Mouse (Mus musculus): ENCODE measurements around the gene Sgsm1. TPM values are rescaled to one million over a fixed set of nuclear protein-coding genes. Genes with fewer than 3 reads are reported as not detected.
A peak's percentile ranks its signal among the peaks of the same experiment; 100 is the strongest.

The Sgsm1 gene
- polyA plus RNA-seq (2015; fragmentation: Nextera tagmentation; extraction: Ambion mirVana): 0.45 and 0.49 TPM in 2 replicates

DNA sequence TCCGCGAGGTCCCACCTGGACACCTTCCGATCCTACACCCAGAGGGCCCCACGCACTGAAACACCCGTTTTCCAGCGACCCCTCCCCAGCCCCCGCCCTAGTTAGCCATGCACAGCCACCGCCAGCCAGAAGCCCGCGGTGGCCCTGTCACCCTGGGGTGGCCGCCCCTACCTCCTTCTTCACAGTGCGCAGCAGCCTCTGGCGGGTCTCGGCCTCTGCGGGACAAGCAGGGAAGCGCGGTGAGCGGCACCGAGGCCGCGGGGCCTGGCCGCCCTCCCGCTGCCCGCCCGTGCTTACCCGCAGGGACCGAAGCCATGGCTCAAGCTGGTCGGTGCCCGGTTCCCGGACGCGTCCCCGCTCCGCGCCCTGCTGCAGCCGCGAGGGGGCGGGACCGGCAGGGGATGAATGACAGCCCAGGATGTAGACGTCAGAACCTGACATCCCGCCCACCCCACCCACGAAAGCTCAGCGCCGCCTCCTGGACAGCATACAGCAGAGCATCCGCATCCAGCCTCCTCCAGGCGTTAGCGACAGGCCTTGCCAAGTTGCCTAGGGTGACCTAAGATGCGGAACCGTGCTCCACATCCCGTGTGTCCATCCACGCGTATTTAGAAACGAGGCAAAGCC lies at the start of gene Sgsm1:
Gene Sgsm1 (minus strand): TSS at position 410 of the 627 bp plus-strand sequence.
- peak within 1 kb of the TSS; percentile 34; the same call in 1 of the 2 replicates for H3K9ac ChIP-seq (replicated peaks)
- H3K4me3 ChIP-seq (ENCODE audit: low read depth, low read length): peak within 1 kb of the TSS; percentile 44
- H3K4me1 ChIP-seq (ENCODE audit: insufficient read depth): no peaks in the 10 kb centered on the region

DNA sequence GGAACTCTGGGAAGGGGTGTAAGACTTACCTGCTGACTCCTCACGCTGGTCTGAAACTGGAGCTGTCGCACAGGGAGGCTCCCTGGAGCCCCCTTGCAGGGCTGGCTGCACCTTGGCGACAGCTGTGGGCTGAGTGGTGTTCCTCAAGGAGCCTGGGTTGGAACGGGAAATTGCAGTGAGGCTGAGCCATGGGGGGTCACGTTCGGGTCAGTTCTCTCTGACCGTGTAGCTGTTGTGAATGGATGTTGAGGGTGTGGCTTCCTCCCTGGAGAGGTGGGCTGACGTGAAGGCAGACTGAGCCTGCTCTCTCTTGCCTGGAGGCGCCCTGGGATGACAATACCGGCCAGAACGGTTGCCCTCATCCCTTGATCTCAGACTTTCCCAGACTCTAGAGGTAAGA lies 48.2 kb upstream of the Sgsm1 start:
- no peak overlapping the region for H3K9ac ChIP-seq (replicated peaks)
- no peaks in the 10 kb centered on the region for H3K9me3 ChIP-seq (ENCODE audit: low read length)
- no peaks in the 10 kb centered on the region for H3K4me1 ChIP-seq (ENCODE audit: insufficient read depth)
- no peak overlapping the region for H3K4me3 ChIP-seq (ENCODE audit: low read depth, low read length)
- ATAC-seq (no peak), DNase-seq (no peak)
- TF ChIP-seq EP300 (IDR thresholded peaks at IDR 0.05; ENCODE audit: low read depth) (no peak), CTCF (IDR thresholded peaks at IDR 0.05; ENCODE audit: low read depth) (no peak)
- H3K27ac ChIP-seq (ENCODE audit: low read depth): no peak overlapping the region
- no peaks in the 10 kb centered on the region for H3K27me3 ChIP-seq (ENCODE audit: insufficient read depth, low read length)
- H3K36me3 ChIP-seq (replicated peaks; ENCODE audit: insufficient read depth, low read length): no peaks in the 10 kb centered on the region
- H3K4me2 ChIP-seq (ENCODE audit: low read depth, low read length): no peak overlapping the region
- WGBS (ENCODE audit: insufficient replicate concordance): 5% methylated on average over 11 of the region's 11 CpGs

More for the DNA sequence above, at the start of gene Sgsm1:
- peaks cover 31% of the 10 kb centered on the region for H3K27me3 ChIP-seq (ENCODE audit: insufficient read depth, low read length)
- TF ChIP-seq CTCF (IDR thresholded peaks at IDR 0.05; ENCODE audit: low read depth) (peak; percentile 56), EP300 (IDR thresholded peaks at IDR 0.05; ENCODE audit: low read depth) (no peak)
- H3K36me3 ChIP-seq (replicated peaks; ENCODE audit: insufficient read depth, low read length): no peaks in the 10 kb centered on the region
- ATAC-seq (peak; percentile 81), DNase-seq (peak; percentile 81)
- H3K4me2 ChIP-seq (ENCODE audit: low read depth, low read length): peak within 1 kb of the TSS; percentile 73
- no peaks in the 10 kb centered on the region for H3K9me3 ChIP-seq (ENCODE audit: low read length)
- WGBS (ENCODE audit: insufficient replicate concordance): 4% methylated on average over 47 of the region's 53 CpGs
- H3K27ac ChIP-seq (ENCODE audit: low read depth): no peak within 1 kb of the TSS

DNA sequence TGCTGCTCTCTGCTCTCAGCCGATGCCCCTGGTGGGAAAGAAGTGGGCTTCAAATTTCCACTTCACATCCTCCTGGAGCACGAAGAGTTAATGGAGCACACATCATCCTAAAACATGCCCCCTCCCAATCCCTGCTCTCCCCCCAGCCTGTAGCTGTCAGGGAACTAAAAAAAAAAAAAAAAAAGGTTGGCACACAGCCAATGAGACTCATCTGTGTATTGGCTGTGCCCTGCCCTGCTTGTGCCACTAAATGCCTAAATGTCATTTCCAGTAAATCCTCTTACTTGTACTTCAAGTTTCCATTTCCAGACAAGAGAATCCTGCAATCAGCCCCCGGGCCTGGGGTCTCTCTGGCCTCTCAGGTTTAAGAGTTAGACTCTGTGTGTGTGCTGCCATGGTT lies 47.1 kb upstream of the Sgsm1 start:
- Histone ChIP-seq H3K4me3 (ENCODE audit: low read depth, low read length) (no peak overlapping the region), H3K27me3 (ENCODE audit: insufficient read depth, low read length) (peaks cover 7% of the 10 kb centered on the region; the same call in 1 of the 2 replicates), H3K9me3 (ENCODE audit: low read length) (no peaks in the 10 kb centered on the region), H3K27ac (ENCODE audit: low read depth) (no peak overlapping the region), H3K36me3 (replicated peaks; ENCODE audit: insufficient read depth, low read length) (no peaks in the 10 kb centered on the region), H3K9ac (replicated peaks) (no peak overlapping the region), H3K4me1 (ENCODE audit: insufficient read depth) (no peaks in the 10 kb centered on the region), H3K4me2 (ENCODE audit: low read depth, low read length) (no peak overlapping the region)
- no peak for DNase-seq
- no peak for TF ChIP-seq EP300 (IDR thresholded peaks at IDR 0.05; ENCODE audit: low read depth)
- ATAC-seq: no peak
- 60% methylated on average over 3 of the region's 3 CpGs for WGBS (ENCODE audit: insufficient replicate concordance)

DNA sequence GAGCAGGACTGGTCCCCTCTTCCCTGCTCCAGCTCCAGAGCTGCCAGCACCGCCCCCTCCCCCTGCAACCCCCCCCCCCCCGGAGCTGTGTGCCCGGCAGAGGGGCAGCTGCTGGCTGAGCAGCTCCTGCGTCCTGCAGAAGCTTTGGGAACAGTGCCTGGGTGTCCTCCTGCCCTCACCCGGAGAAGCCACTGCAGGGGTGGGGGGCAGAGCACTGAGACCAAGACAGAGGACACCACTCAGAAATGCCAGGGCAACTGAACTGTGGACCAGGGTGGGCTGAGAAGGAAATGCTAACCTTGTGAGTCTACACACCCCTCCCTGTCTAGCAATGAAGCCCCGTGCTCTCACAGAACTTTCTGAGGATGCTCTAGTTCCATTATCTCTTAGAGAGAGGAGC lies 46.6 kb upstream of the Sgsm1 start, which contains the start of gene Aym1:
Gene Aym1 (plus strand): TSS at position 109 of the 400 bp plus-strand sequence.
- Histone ChIP-seq H3K9ac (replicated peaks) (no peak within 1 kb of the TSS), H3K4me2 (ENCODE audit: low read depth, low read length) (no peak within 1 kb of the TSS), H3K27me3 (ENCODE audit: insufficient read depth, low read length) (peaks cover 7% of the 10 kb centered on the region; the same call in 1 of the 2 replicates), H3K4me1 (ENCODE audit: insufficient read depth) (no peaks in the 10 kb centered on the region), H3K36me3 (replicated peaks; ENCODE audit: insufficient read depth, low read length) (no peaks in the 10 kb centered on the region), H3K9me3 (ENCODE audit: low read length) (no peaks in the 10 kb centered on the region), H3K4me3 (ENCODE audit: low read depth, low read length) (no peak within 1 kb of the TSS), H3K27ac (ENCODE audit: low read depth) (no peak within 1 kb of the TSS)
- DNase-seq (no peak), ATAC-seq (no peak)
- no peak for TF ChIP-seq CTCF (IDR thresholded peaks at IDR 0.05; ENCODE audit: low read depth)
- no peak for TF ChIP-seq EP300 (IDR thresholded peaks at IDR 0.05; ENCODE audit: low read depth)
- 44% methylated on average over 4 of the region's 6 CpGs for WGBS (ENCODE audit: insufficient replicate concordance)

DNA sequence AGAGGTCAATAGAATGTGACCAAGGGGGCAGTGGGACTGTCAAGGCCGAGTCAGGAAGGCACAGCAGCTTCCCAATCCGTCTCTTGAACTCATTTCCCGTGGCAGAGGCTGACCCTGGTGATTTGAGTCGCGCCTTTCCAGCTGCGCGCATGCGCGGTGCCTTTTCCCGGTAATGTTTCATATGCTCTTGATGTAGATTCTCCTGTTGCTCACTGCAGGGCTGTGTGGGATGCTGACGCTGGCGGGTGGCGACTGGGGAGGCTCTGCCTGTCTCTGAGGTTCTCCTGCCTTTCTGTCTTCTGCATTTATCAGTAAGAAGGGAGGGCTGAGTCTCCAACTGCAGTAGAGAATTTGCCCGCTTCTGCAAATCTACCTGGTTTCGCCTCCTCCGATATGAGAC lies 43.7 kb upstream of the Sgsm1 start:
- TF ChIP-seq EP300 (IDR thresholded peaks at IDR 0.05; ENCODE audit: low read depth) (no peak), CTCF (IDR thresholded peaks at IDR 0.05; ENCODE audit: low read depth) (no peak)
- H3K27me3 ChIP-seq (ENCODE audit: insufficient read depth, low read length): peaks cover 10% of the 10 kb centered on the region; the same call in 1 of the 2 replicates

GRCm38 (mm10) chr5:113352636-113353035 lies 42.0 kb upstream of the Sgsm1 start:
- WGBS (ENCODE audit: insufficient replicate concordance): 57% methylated on average over 6 of the region's 6 CpGs
- H3K4me1 ChIP-seq (ENCODE audit: insufficient read depth): no peaks in the 10 kb centered on the region
- DNase-seq (no peak), ATAC-seq (no peak)
- H3K36me3 ChIP-seq (replicated peaks; ENCODE audit: insufficient read depth, low read length): no peaks in the 10 kb centered on the region
- H3K27me3 ChIP-seq (ENCODE audit: insufficient read depth, low read length): peaks cover 22% of the 10 kb centered on the region
- H3K9ac ChIP-seq (replicated peaks): no peak overlapping the region
- H3K4me2 ChIP-seq (ENCODE audit: low read depth, low read length): no peak overlapping the region
- no peak overlapping the region for H3K4me3 ChIP-seq (ENCODE audit: low read depth, low read length)
- no peaks in the 10 kb centered on the region for H3K9me3 ChIP-seq (ENCODE audit: low read length)
- no peak for TF ChIP-seq EP300 (IDR thresholded peaks at IDR 0.05; ENCODE audit: low read depth)
- TF ChIP-seq CTCF (IDR thresholded peaks at IDR 0.05; ENCODE audit: low read depth): no peak
- no peak overlapping the region for H3K27ac ChIP-seq (ENCODE audit: low read depth)

More for the DNA sequence above, 43.7 kb upstream of the Sgsm1 start:
- Histone ChIP-seq H3K27ac (ENCODE audit: low read depth) (no peak overlapping the region), H3K36me3 (replicated peaks; ENCODE audit: insufficient read depth, low read length) (no peaks in the 10 kb centered on the region), H3K9me3 (ENCODE audit: low read length) (no peaks in the 10 kb centered on the region), H3K4me3 (ENCODE audit: low read depth, low read length) (no peak overlapping the region), H3K9ac (replicated peaks) (no peak overlapping the region), H3K4me2 (ENCODE audit: low read depth, low read length) (no peak overlapping the region), H3K4me1 (ENCODE audit: insufficient read depth) (no peaks in the 10 kb centered on the region)
- no peak for DNase-seq
- WGBS (ENCODE audit: insufficient replicate concordance): 42% methylated on average over 16 of the region's 16 CpGs
- ATAC-seq: no peak
